Mouse (Mus musculus) granulocyte monocyte progenitor cell, adult 5-6 weeks (primary cell): ENCODE measurements around the gene Zfp968. TPM values are rescaled to one million over a fixed set of nuclear protein-coding genes. Genes with fewer than 3 reads are reported as not detected.
"Not testable (repeated sequence)": the region's sequence is repeated elsewhere in the genome, so short reads cannot be mapped to it uniquely, and the experiment has no call there.

Experiments
- ATAC-seq: replicated peaks from 2 replicates; pipeline ENCODE4 v1.8.0; 2016; ENCODE audit warnings: mild to moderate bottlenecking, moderate TSS enrichment, inconsistent platforms; ENCODE audit not compliant: poor library complexity, severe bottlenecking
- total RNA-seq, 2 experiments: library from RNA; stranded (forward) in 1 of 2; stranded (reverse) in 1 of 2; fragments of 200-712, 200-1000 nt in 1 of 2; fragments of >200 nt in 1 of 2; fragmentation: Nextera tagmentation in 1 of 2; gene quantifications; 2 replicates each; pipeline ENCODE4 v1.2.3; 2014 to 2017

Gene Zfp968
- total RNA-seq (2014; fragmentation: Nextera tagmentation) (0.24 and 13.8 TPM in 2 replicates), total RNA-seq (2017) (5.2 and 20.6 TPM in 2 replicates)

DNA sequence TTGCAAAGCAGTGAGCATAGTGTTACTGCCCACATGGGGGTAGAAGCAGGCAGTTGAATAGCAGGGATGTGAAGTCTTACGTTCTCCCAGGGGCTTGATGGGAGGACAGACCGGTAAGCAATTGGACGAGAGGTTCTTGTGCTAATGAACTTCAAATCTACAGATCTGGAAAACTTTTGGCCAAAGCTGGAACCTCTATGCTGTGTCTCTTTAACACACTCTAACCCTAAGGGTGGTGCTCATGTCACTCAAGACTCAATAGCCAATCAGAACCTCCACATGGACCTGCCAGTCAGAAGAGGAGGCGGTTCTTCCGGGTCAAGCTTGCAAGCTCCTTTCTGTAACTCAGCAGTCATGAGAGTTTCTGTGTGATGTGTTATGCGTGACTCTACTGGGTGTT lies at the start of gene Zfp968:
TSS of gene Zfp968 (plus strand) at position 301 of the 400 bp plus-strand sequence.
- ATAC-seq = not testable (repeated sequence)

DNA sequence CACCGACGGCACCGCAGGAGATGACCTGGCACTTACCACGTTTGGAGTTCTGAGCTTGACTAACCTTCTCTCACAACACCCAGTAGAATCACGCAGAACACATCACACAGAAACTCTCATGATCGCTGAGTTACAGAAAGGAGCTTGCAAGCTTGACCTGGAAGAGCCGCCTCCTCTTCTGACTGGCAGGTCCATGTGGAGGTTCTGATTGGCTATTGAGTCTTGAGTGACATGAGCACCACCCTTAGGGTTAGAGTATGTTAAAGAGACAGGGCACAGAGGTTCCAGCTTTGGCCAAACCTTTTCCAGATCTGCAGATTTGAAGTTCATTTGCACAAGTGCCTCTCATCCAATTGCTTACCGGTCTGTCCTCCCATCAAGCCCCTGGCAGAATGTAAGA lies 34.1 kb upstream of the Zfp968 start, which contains the start of gene Gm4631:
TSS of gene Gm4631 (minus strand) at position 101 of the 400 bp plus-strand sequence.
- ATAC-seq = not testable (repeated sequence)

Other genes starting within 250 kb of the Zfp968 start
- gene Gm14399, start 230.4 kb upstream of the Zfp968 start, total RNA-seq (2014; fragmentation: Nextera tagmentation) = 4.1 and 17.1 TPM in 2 replicates
- 15.5 and 60.9 TPM in 2 replicates for gene Gm14399, start 230.4 kb upstream of the Zfp968 start, total RNA-seq (2017)
- gene Gm14443, start 196.6 kb upstream of the Zfp968 start, total RNA-seq (2014; fragmentation: Nextera tagmentation) = 0.06 TPM in 1 of 2 replicates, not detected in the other
- gene Gm14443, start 196.6 kb upstream of the Zfp968 start, total RNA-seq (2017) = 0.22 and 0.31 TPM in 2 replicates
- gene Gm14391, start 165.5 kb upstream of the Zfp968 start, total RNA-seq (2014; fragmentation: Nextera tagmentation) = 7.6 and 11.2 TPM in 2 replicates
- 12.1 and 24.7 TPM in 2 replicates for gene Gm14391, start 165.5 kb upstream of the Zfp968 start, total RNA-seq (2017)
- 14.1 and 17.3 TPM in 2 replicates for gene Gm14440, start 97.3 kb upstream of the Zfp968 start, total RNA-seq (2014; fragmentation: Nextera tagmentation)
- gene Gm14440, start 97.3 kb upstream of the Zfp968 start, total RNA-seq (2017) = 9.7 TPM in 1 of 2 replicates, not detected in the other
- gene Gm4631, start 34.2 kb upstream of the Zfp968 start, total RNA-seq (2014; fragmentation: Nextera tagmentation) = 24.3 and 33.5 TPM in 2 replicates
- gene Gm4631, start 34.2 kb upstream of the Zfp968 start, total RNA-seq (2017) = 21.0 and 21.9 TPM in 2 replicates
- 8.3 TPM in 1 of 2 replicates, not detected in the other for gene Gm4724, start 63.4 kb downstream of the Zfp968 start, total RNA-seq (2014; fragmentation: Nextera tagmentation)
- gene Gm4724, start 63.4 kb downstream of the Zfp968 start, total RNA-seq (2017) = 7.0 and 24.2 TPM in 2 replicates
- 4.3 and 8.7 TPM in 2 replicates for gene Zfp965, start 97.5 kb downstream of the Zfp968 start, total RNA-seq (2014; fragmentation: Nextera tagmentation)
- gene Zfp965, start 97.5 kb downstream of the Zfp968 start, total RNA-seq (2017) = 22.3 and 23.7 TPM in 2 replicates